Mouse (Mus musculus): ENCODE data around the gene Naf1. TPM values are rescaled to one million over a fixed set of nuclear protein-coding genes. Genes with fewer than 3 reads are reported as not detected.

Gene Naf1
- total and polyA plus RNA-seq, 3 experiments, result 11.1 to 39.6 TPM; not detected in 1

- H3K4me3 ChIP-seq (ENCODE audit: control insufficient read depth in 1 of 2, insufficient read depth in 1 of 2, low read depth in 2 of 2, low read length in 2 of 2), result no peak overlapping the region
- no peaks in the 10 kb centered on the region for H3K4me1 ChIP-seq (ENCODE audit: control insufficient read depth in 1 of 2, insufficient read depth in 2 of 2, low read length in 2 of 2)
- no peak for TF ChIP-seq CTCF (IDR thresholded peaks at IDR 0.05 in 2 of 3, conservative IDR thresholded peaks at IDR 0.05 in 1 of 3; ENCODE audit: control insufficient read depth in 1 of 3, insufficient read depth in 1 of 3, low read depth in 2 of 3, low read length in 3 of 3, poor library complexity in 1 of 3, severe bottlenecking in 1 of 3)
- TF ChIP-seq POLR2A (IDR thresholded peaks at IDR 0.05; ENCODE audit: control insufficient read depth in 1 of 2, insufficient read depth in 1 of 2, low read depth in 1 of 2, low read length in 2 of 2, poor library complexity in 1 of 2), result no peak
- no peak for TF ChIP-seq ZNF384 (IDR thresholded peaks at IDR 0.05; ENCODE audit: low read depth, low read length)
- no peak for TF ChIP-seq BHLHE40 (IDR thresholded peaks at IDR 0.05; ENCODE audit: borderline replicate concordance, low read depth, low read length)
- no peaks in the 10 kb centered on the region for H3K27me3 ChIP-seq (ENCODE audit: control insufficient read depth in 1 of 2, insufficient read depth in 2 of 2, low read length in 2 of 2)
- H3K9ac ChIP-seq (ENCODE audit: control insufficient read depth, low read depth, low read length, poor library complexity, severe bottlenecking), result no peak overlapping the region
- H3K27ac ChIP-seq (ENCODE audit: control insufficient read depth, low read depth, low read length), result no peak overlapping the region
- H3K9me3 ChIP-seq (replicated peaks; ENCODE audit: insufficient read depth, low read length), result no peaks in the 10 kb centered on the region
- H3K36me3 ChIP-seq (ENCODE audit: control insufficient read depth in 1 of 2, insufficient read depth in 2 of 2, low read length in 2 of 2), result no peaks in the 10 kb centered on the region
- no peaks in the 10 kb centered on the region for H3K79me2 ChIP-seq (ENCODE audit: control insufficient read depth, insufficient read depth, low read length, poor library complexity)
- DNase-seq (ENCODE audit: low read depth, low spot score), result no peak
Measured at GRCm38 (mm10) chr8:66936236-66936635, 76.2 kb downstream of the Naf1 start.

Other genes with a start within 250 kb of the Naf1 start
- gene Npy5r, start 172.1 kb upstream of the Naf1 start, total RNA-seq (2012; rRNA removed), result not detected in 2 replicates
- gene Npy5r, start 172.1 kb upstream of the Naf1 start, polyA plus RNA-seq (2012; ENCODE audit: insufficient read depth in 1 of 2, insufficient read length in 2 of 2, low read depth in 1 of 2, low replicate concordance in 2 of 2, missing spikeins in 1 of 2), result not detected
- not detected in 2 replicates for gene Npy1r, start 163.0 kb upstream of the Naf1 start, total RNA-seq (2012; rRNA removed)
- gene Npy1r, start 163.0 kb upstream of the Naf1 start, polyA plus RNA-seq (2012; ENCODE audit: insufficient read depth in 1 of 2, insufficient read length in 2 of 2, low read depth in 1 of 2, low replicate concordance in 2 of 2, missing spikeins in 1 of 2), result not detected